Mouse (Mus musculus): ENCODE data around the gene Tmem163. TPM values are rescaled to one million over a fixed set of nuclear protein-coding genes. Genes with fewer than 3 reads are reported as not detected.

The Tmem163 gene
- polyA plus RNA-seq (2011; ENCODE audit: insufficient read depth, insufficient read length, low replicate concordance, missing spikeins): 2.5 and 5.7 TPM in 2 replicates

GRCm38 (mm10) chr1:127679498-127680133 is at the start of gene Tmem163:
Tmem163 (minus strand) TSS chr1:127679548.
- no peak for TF ChIP-seq POLR2A (IDR thresholded peaks at IDR 0.05; ENCODE audit: borderline replicate concordance, control insufficient read depth, low read depth, low read length)
- TF ChIP-seq CTCF (IDR thresholded peaks at IDR 0.05; ENCODE audit: control insufficient read depth, insufficient read depth, low read length): peak; percentile 71
- no peak within 1 kb of the TSS for H3K27ac ChIP-seq (ENCODE audit: control insufficient read depth, insufficient read depth, low read depth, low read length, poor library complexity)
- no peaks in the 10 kb centered on the region for H3K4me1 ChIP-seq (ENCODE audit: control insufficient read depth, insufficient read depth, low read length)
- WGBS: 32% methylated on average over 18 of the region's 18 CpGs
- H3K4me3 ChIP-seq (replicated peaks; ENCODE audit: control insufficient read depth, low read depth, low read length): no peak within 1 kb of the TSS

GRCm38 (mm10) chr1:127729096-127729495 is 49.7 kb upstream of the Tmem163 start, which contains the start of gene Acmsd:
Acmsd (plus strand) TSS chr1:127729413.
- no peak within 1 kb of the TSS for H3K4me3 ChIP-seq (replicated peaks; ENCODE audit: control insufficient read depth, low read depth, low read length)
- no peak within 1 kb of the TSS for H3K27ac ChIP-seq (ENCODE audit: control insufficient read depth, insufficient read depth, low read depth, low read length, poor library complexity)
- no peak for TF ChIP-seq CTCF (IDR thresholded peaks at IDR 0.05; ENCODE audit: control insufficient read depth, insufficient read depth, low read length)
- TF ChIP-seq POLR2A (IDR thresholded peaks at IDR 0.05; ENCODE audit: borderline replicate concordance, control insufficient read depth, low read depth, low read length): no peak
- 89% methylated on average over 4 of the region's 4 CpGs for WGBS
- H3K4me1 ChIP-seq (ENCODE audit: control insufficient read depth, insufficient read depth, low read length): no peaks in the 10 kb centered on the region

- H3K4me3 ChIP-seq (replicated peaks; ENCODE audit: control insufficient read depth, low read depth, low read length): no peak overlapping the region
- no peaks in the 10 kb centered on the region for H3K4me1 ChIP-seq (ENCODE audit: control insufficient read depth, insufficient read depth, low read length)
- 56% methylated on average over 2 of the region's 2 CpGs for WGBS
- H3K27ac ChIP-seq (ENCODE audit: control insufficient read depth, insufficient read depth, low read depth, low read length, poor library complexity): no peak overlapping the region
- TF ChIP-seq CTCF (IDR thresholded peaks at IDR 0.05; ENCODE audit: control insufficient read depth, insufficient read depth, low read length): no peak
- TF ChIP-seq POLR2A (IDR thresholded peaks at IDR 0.05; ENCODE audit: borderline replicate concordance, control insufficient read depth, low read depth, low read length): no peak
Observed at GRCm38 (mm10) chr1:127723596-127723995, 44.2 kb upstream of the Tmem163 start.

- TF ChIP-seq POLR2A (IDR thresholded peaks at IDR 0.05; ENCODE audit: borderline replicate concordance, control insufficient read depth, low read depth, low read length) (no peak), CTCF (IDR thresholded peaks at IDR 0.05; ENCODE audit: control insufficient read depth, insufficient read depth, low read length) (no peak)
- 85% methylated on average over 1 of the region's 1 CpGs for WGBS
- Histone ChIP-seq H3K4me3 (replicated peaks; ENCODE audit: control insufficient read depth, low read depth, low read length) (no peak overlapping the region), H3K4me1 (ENCODE audit: control insufficient read depth, insufficient read depth, low read length) (no peaks in the 10 kb centered on the region), H3K27ac (ENCODE audit: control insufficient read depth, insufficient read depth, low read depth, low read length, poor library complexity) (no peak overlapping the region)
Observed at GRCm38 (mm10) chr1:127718290-127718689, 38.9 kb upstream of the Tmem163 start.

DNA sequence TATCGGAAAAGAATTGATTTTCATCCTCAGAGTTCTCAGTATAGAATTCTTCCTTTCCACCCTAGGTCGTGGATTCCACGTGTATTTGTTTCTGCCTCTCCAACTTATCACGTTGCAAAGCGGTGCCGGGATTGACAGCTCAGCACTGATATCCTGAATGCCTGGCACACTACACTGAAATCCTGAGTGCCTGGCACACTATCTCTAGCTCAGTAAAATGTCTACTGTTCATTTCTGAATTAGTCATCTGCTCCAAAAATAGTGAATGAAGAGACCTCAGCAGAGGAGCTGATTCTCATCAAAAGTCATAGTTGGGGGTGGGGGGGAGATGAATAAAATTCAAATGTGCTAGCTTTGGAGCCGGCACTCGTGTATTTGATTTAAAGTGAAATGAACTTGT is 37.1 kb upstream of the Tmem163 start:
- Histone ChIP-seq H3K27ac (ENCODE audit: control insufficient read depth, insufficient read depth, low read depth, low read length, poor library complexity) (no peak overlapping the region), H3K4me1 (ENCODE audit: control insufficient read depth, insufficient read depth, low read length) (no peaks in the 10 kb centered on the region)

GRCm38 (mm10) chr1:127706269-127706668 is 26.9 kb upstream of the Tmem163 start:
- H3K27ac ChIP-seq (ENCODE audit: control insufficient read depth, insufficient read depth, low read depth, low read length, poor library complexity): no peak overlapping the region
- 68% methylated on average over 5 of the region's 5 CpGs for WGBS
- no peak overlapping the region for H3K4me3 ChIP-seq (replicated peaks; ENCODE audit: control insufficient read depth, low read depth, low read length)
- H3K4me1 ChIP-seq (ENCODE audit: control insufficient read depth, insufficient read depth, low read length): no peaks in the 10 kb centered on the region
- TF ChIP-seq POLR2A (IDR thresholded peaks at IDR 0.05; ENCODE audit: borderline replicate concordance, control insufficient read depth, low read depth, low read length) (no peak), CTCF (IDR thresholded peaks at IDR 0.05; ENCODE audit: control insufficient read depth, insufficient read depth, low read length) (no peak)

More for the DNA sequence above, 37.1 kb upstream of the Tmem163 start:
- 82% methylated on average over 8 of the region's 8 CpGs for WGBS
- no peak overlapping the region for H3K4me3 ChIP-seq (replicated peaks; ENCODE audit: control insufficient read depth, low read depth, low read length)
- no peak for TF ChIP-seq CTCF (IDR thresholded peaks at IDR 0.05; ENCODE audit: control insufficient read depth, insufficient read depth, low read length)
- no peak for TF ChIP-seq POLR2A (IDR thresholded peaks at IDR 0.05; ENCODE audit: borderline replicate concordance, control insufficient read depth, low read depth, low read length)

DNA sequence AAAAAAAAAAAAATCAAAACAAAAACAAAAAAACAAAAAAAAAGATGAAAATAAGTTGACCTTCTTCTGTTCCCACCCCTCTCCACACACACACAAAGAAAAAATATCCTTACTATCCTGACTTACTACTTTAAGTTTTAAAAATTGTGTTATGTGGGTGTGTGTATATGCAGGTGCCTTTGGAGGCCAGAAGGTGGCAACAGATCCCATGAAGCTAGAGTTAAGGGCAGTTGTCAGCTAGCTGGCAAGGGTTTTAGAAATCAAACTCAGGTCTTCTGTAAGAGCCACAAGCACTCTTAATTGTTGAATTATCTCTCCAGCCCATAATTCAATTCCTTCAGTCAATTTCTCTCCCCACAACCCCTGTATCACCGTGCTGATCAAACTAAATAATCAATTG is 22.8 kb upstream of the Tmem163 start:
- H3K4me1 ChIP-seq (ENCODE audit: control insufficient read depth, insufficient read depth, low read length): no peaks in the 10 kb centered on the region
- H3K27ac ChIP-seq (ENCODE audit: control insufficient read depth, insufficient read depth, low read depth, low read length, poor library complexity): no peak overlapping the region
- 71% methylated on average over 1 of the region's 1 CpGs for WGBS
- TF ChIP-seq POLR2A (IDR thresholded peaks at IDR 0.05; ENCODE audit: borderline replicate concordance, control insufficient read depth, low read depth, low read length) (no peak), CTCF (IDR thresholded peaks at IDR 0.05; ENCODE audit: control insufficient read depth, insufficient read depth, low read length) (peak; percentile 8; the same call in 1 of the 2 replicates)
- H3K4me3 ChIP-seq (replicated peaks; ENCODE audit: control insufficient read depth, low read depth, low read length): no peak overlapping the region

DNA sequence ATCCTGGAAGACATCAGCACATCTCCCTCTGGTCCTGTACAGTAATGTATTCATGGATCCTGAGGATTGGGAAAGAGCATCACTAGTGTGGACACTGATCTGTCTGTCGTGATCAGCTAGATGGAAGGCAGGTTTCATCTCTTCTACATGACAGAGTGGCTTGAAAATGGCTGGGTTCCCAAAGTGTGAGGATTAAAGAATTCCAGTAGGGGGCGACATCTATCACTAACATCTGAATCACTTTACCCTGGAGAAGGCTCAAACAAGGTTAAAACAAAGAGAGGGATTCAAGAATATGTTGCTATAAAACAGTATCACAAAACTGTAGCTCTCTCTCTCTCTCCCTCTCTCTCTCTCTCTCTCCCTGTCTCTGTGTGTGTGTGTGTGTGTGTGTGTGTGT is 17.2 kb upstream of the Tmem163 start:
- Histone ChIP-seq H3K4me1 (ENCODE audit: control insufficient read depth, insufficient read depth, low read length) (no peaks in the 10 kb centered on the region), H3K27ac (ENCODE audit: control insufficient read depth, insufficient read depth, low read depth, low read length, poor library complexity) (no peak overlapping the region), H3K4me3 (replicated peaks; ENCODE audit: control insufficient read depth, low read depth, low read length) (no peak overlapping the region)
- 21% methylated on average over 2 of the region's 2 CpGs for WGBS
- TF ChIP-seq CTCF (IDR thresholded peaks at IDR 0.05; ENCODE audit: control insufficient read depth, insufficient read depth, low read length) (no peak), POLR2A (IDR thresholded peaks at IDR 0.05; ENCODE audit: borderline replicate concordance, control insufficient read depth, low read depth, low read length) (no peak)
